Mouse (Mus musculus): ENCODE measurements at regions not wholly inside any gene's neighbourhood (a gene's known extent, or its start where the extent isn't known, plus 50 kb on each side); places are given as distances from the start of the nearest gene placed in this dataset.

DNA sequence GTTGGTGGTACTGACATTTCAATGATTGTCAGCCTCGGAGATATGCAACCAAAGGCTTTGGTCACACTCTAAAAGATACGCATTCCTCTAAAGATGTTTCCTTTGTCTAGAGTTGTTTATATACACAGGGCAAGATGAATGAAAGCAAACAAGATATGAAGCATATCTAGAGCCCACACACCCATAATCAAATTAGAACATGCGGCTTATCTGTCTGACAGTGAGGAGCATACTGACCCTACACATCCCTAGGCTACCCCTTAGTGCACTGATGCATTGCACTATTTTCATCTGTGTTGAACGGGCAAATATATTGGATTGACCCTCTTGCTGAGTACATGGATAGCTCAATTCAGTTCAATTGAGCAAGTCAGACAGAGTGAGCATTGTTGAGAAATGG, 105.6 kb upstream of the Nabp1 start:
- TF ChIP-seq CTCF (IDR thresholded peaks at IDR 0.05; ENCODE audit: control insufficient read depth, insufficient read depth, insufficient read length) (no peak), USF1 (IDR thresholded peaks at IDR 0.05; ENCODE audit: low read depth) (no peak)
